Mouse (Mus musculus): ENCODE results near the gene Rassf5.

Gene Rassf5

GRCm38 (mm10) chr1:131245089-131245856 lies at the start of gene Rassf5:
Gene Rassf5 (minus strand): TSS chr1:131245258.
- peak; percentile 50 for DNase-seq

- DNase-seq: peak; percentile 71
These were observed 48.8 kb upstream of the Rassf5 start for GRCm38 (mm10) chr1:131293922-131294250.

GRCm38 (mm10) chr1:131293221-131293921 lies 48.3 kb upstream of the Rassf5 start:
- DNase-seq: no peak

DNA sequence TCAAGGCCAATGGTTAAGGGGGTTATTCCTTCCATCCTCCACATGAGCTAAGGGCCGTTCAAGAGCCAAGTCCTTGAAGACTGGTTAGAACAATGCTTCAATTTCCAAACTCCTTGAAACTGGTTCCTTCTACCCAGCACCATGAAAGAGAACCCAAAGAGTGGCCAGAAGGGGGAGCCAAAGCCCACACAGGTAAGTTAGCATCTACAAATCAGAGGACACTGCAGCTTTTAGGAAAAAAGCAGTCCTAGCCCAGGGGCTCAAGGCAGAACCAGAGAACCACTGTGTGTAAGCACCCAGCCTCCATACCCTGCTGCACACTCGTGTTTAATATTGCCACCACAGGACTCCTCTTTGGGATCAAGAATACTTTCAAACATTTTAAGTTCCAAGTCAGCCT lies 45.6 kb upstream of the Rassf5 start:
- peak; percentile 39 for DNase-seq

DNA sequence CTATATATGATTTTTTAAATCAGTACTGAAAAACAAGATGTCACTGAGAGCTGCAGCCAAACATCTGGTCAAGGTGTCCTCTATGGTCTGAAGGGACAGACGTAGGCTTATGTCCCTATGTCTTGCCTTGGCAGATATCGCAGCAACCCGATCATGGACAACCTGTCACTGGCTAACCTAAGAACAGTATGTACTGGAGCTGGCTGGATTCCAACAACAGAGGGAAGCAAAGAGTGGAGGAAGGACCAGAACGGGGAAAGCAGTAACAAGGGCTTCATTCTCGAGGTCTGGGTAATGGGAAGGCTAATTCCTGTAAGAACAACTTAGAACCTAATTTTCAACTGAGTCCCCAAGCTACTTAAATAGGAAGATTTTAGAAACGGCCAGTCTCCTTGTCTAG lies 43.9 kb upstream of the Rassf5 start:
- DNase-seq: no peak

GRCm38 (mm10) chr1:131287267-131287666 lies 42.2 kb upstream of the Rassf5 start:
- DNase-seq: no peak

GRCm38 (mm10) chr1:131286803-131287202 lies 41.7 kb upstream of the Rassf5 start:
- no peak for DNase-seq

- no peak for DNase-seq
These were observed 39.6 kb upstream of the Rassf5 start for GRCm38 (mm10) chr1:131284616-131285015.

- DNase-seq: no peak
These were observed 39.1 kb upstream of the Rassf5 start for GRCm38 (mm10) chr1:131284167-131284566.

DNA sequence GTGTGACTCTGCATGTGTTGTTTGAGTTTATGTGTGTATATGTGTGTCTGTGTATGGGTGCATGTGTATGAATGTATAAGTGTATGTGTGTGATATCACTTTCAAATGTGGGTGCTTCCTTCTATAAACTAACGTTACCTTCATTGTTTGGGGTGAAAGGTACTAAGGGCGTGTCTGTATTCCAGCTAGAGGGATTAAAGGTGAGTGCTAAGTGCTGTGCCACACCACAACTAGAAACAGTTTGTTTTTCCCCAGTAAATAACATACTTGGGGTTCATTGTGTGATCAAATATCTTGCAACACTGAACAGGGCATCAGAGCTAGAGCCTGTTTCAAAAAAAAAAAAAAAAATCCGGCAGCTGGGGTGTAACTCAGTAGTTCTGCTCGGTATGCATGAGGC lies 36.7 kb upstream of the Rassf5 start:
- no peak for DNase-seq

DNA sequence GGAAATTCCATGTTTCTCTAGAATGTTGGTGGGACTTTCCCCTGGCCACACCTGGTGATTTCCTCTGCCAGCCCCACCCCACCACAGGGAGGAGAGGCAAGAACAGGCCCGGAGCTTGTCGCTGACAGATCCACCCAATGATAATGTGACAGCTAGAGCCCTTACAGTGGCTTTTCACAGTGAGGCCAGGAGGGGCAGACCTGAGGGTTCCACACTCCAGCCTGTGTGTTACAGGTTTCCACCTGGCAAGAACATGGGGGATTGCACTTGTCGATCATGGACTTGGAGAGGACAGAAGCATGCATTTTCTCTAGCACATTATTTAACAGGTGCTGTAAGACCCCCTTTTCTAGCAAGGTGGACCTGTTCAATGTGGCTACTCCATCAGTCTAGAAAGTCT lies 35.2 kb upstream of the Rassf5 start:
- no peak for DNase-seq

- no peak for DNase-seq
These were observed 34.4 kb upstream of the Rassf5 start, which contains the start of gene Ikbke for GRCm38 (mm10) chr1:131279456-131279776. Gene Ikbke (minus strand): TSS chr1:131279606.

DNA sequence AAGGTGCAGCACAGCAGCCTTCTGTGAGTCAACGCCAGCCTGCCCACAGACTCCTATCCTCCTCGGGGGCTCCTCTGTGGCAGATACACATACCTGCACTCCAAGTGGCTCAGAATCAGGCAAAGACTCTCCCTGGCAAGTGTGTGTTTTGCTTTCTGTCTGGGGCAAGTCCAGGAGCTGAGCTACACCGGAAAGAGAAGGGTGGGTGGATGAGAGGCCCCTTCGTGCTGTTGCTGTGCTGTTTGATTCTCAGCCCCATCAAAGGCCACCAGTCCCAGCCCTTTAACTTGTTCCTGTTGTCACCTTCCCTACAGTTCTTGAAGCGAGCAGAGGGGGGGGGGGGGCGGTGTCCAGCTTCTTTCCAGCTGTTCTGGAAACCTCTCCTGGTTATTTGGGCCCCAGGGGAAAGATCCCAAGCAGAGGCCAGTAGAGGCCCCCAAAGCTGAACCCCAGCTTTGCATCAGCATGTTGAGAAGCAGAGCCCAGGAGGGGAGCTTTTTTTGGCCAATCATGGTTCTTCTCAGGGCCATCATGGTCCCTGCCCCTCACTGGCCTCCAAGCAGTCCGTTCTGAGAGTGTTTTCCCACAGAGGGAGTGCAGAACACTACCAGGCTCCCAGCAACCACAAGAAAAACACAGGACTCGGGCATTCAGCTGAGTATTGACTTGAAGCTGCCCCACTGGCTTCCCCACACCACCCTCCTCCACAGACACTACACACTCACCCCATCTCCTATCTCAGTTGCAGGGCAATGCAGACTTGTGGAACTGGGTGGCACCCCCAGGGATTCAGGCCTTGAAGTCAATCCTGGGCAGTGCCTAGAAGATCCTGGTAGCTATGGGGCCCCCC lies 33.8 kb upstream of the Rassf5 start:
- DNase-seq: no peak

- no peak for DNase-seq
These were observed 31.8 kb upstream of the Rassf5 start for GRCm38 (mm10) chr1:131276831-131277230.

DNA sequence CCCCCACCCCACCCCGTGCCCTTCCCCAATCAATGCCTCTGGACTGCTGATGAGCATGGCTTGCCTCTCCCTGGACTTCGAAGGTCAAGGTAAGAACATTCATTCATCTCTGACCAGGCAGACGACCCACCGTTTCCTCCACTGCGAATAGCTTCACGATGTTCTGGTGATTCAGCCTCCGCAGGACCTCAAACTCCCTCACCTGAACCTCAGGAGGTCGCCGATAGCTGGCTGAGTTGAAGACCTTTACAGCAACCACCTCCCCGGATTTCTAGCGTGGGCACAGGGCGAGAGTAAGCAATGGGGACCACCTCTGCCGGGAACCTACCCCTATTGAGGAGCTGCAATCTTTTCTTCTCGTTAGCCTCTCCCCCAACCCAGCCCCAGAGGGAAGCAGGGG lies 30.5 kb upstream of the Rassf5 start:
- DNase-seq: no peak

DNA sequence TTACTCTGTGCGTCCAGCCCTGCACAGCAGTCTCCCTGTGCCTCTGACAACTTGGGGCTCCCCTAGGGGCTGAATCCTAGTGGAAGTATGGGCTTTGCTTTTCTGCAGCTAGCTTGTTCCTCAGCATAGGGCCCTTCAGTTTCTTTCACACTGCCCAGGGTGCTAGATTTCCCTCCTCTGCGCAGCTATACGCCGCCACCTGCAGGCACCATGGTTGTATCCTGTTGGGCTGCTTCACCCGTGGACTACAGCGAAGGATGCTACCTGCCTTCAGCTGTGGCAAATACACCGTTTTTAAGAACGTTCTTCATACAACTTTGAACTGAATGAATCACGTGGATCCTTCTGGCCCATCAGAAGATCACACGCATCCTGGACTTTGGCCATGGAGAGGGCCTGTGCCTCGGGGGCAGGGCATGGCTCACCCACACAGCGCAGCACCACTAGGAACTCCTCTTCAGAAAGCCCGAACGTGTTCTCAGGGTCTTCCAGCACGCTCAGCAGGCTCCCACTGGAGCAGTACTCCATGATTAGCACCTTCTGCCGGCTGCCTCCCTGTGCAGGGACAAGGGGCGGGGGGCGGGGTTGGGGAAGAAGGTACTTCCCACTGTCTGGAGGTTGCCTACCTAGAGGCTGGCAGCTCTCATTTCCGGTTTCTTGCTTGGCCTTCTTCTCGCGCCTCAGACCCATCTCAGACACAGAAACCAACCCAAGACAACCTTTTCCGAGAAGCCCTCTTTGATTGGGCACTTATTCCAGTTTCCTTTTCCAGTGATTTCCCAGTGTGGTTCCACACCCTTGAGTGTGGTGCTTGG lies 29.9 kb upstream of the Rassf5 start:
- no peak for DNase-seq

DNA sequence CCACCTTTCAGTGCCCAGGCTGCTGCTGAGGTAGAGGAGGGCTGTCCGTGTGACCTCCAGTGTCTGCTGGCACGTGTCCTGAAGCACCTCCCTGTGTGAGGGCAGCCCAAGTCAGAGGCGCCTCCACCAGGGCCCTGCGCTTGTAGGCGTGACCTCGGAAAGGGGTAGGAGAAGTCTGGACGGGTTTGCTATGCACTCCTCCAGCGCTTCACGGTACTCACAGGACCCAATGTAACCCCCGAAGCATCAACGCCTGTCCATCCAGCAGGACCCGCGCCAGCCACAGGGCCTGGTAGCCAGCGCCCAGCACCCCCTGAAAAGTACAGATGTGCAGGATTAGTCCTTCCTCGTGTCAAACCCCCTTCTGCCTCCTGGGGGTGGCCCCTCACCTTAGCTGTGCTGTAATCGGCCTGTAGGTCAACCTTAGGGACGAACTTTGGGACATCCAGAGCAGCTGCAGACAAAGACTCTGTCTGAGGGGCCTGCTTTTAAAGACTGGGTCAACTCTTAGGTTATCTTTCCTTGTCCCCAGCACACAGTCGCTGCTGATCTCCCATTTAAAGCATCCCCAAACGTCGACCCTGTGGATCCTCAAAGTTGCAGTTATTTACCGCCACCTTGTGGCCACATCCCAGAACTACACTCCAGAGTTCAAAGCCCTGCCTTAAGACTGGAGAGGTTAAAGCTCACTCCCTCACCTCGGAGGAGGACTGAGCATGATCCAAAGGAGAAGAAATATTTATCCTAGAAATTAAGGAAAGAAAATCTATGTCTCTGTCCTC lies 24.9 kb upstream of the Rassf5 start:
- DNase-seq: peak; percentile 56

GRCm38 (mm10) chr1:131268776-131269175 lies 23.7 kb upstream of the Rassf5 start:
- no peak for DNase-seq

DNA sequence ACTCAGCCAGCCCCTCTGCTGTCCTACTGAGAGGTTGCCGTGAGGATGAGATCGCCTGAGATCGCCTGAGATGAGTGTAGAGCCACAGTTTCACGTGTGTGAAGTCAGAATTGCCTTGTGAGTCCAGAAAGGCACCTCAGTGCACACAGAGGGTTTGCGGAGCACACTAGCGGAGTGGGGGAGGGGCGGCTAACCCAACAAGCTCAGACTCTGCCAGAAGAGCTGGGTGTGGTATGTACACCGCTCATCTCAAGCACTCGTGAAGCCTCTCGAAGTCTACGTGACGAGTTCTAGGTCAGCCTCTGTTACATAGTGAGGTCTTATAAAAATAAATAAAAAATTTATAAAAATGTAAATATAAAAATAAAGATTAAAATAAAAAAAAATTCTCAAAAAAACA lies 18.8 kb upstream of the Rassf5 start:
- no peak for DNase-seq

DNA sequence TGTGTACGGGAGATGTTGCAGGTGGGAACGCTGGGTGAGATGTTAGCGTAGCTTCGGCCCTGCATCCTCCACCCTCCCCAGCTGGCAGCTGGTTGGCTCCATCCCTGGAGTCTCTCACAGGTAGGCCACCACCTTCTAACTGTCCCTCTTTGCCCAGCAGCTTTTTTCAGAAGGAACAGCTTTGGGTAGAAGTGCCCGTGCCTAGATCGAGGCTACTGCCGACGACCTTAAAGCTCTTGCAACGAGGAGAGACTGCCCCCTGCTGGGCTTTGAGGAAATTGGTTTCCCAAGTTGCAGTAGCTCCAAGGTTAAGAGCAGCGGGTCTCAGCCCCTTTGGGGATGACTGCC lies 15.2 kb upstream of the Rassf5 start:
- DNase-seq: peak; percentile 36

DNA sequence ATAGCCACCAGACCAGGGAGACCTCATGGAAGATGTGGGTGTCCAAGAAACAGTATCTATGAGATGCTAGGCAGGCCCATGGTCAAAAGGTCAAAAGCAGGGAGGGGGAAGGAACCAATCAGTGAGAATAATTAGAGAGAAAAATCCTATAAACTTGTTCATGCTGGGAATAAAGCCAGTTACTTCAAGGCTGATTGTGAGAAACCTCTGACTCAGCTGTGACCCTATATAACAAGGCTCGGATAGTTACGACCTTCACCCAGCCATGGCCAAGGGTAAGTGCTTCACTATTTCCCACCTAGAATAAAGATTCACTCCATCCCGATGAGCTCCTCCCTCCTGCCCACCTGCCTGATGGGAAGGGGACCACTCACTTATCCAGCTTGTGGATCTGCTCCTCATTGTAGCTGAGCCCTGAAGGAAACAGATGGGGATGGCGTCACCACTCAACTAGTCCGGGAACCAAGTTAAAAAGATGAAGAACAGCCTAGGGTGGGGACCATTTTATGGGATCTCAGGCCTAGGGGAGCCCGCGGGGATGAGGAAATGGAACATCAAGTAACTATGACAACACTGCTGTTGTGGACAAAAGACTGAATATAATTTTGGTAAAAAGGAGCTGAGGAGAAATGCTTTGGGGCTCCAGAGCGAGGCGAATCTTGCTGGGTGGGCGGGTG lies 14.7 kb upstream of the Rassf5 start:
- peak; percentile 22 for DNase-seq

GRCm38 (mm10) chr1:131257288-131257687 lies 12.2 kb upstream of the Rassf5 start:
- DNase-seq: no peak

Data from layer of hippocampus, adult 9-11 months (tissue).